Mouse (Mus musculus) embryonic fibroblast, embryonic 13.5 days (primary cell): ENCODE results near the gene Tmem220.

ENCODE experiments used
- CTCF ChIP-seq: IDR thresholded peaks from 2 replicates; pipeline ENCODE4 v1.5.1; 2011; ENCODE audit warnings: mild to moderate bottlenecking, control low read depth, low read length, moderate library complexity, borderline replicate concordance; ENCODE audit not compliant: insufficient read depth
- POLR2A ChIP-seq: IDR thresholded peaks from 2 replicates; pipeline ENCODE4 v1.6.1; 2011; ENCODE audit warnings: low read depth, mild to moderate bottlenecking, control low read depth, low read length, moderate library complexity

- TF ChIP-seq CTCF (no peak), POLR2A (no peak)
Measured at GRCm38 (mm10) chr11:67040483-67040882, 15.5 kb downstream of the Tmem220 start.
